15 mouse cellular contexts compared by ENCODE assay signal in the genomic region with DNA sequence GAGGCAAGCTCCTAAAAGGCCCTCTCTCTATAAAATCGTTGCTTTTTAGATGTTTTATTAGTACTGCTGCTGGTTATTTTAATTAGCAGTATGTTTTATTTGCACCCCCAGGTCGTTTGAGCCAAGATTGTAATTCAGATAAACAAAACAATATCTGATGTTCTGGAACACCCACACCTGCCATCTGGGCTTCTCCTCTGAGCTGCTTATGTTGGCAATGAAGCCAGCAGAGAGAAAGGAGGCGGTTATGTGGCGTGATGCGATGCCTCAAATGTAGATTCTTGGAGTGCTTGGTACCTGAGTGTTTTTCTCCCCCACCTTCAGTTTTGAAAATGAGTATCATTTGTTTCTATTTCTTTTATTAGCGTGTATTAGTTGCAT. TPM values are rescaled to one million over a fixed set of nuclear protein-coding genes. Genes with fewer than 3 reads are reported as not detected.
DNase-seq lines count a peak whose midpoint lies in the region; ATAC-seq and TF ChIP-seq lines count a peak whose summit lies in the region.
"Had no signal": no experiment of that assay in that cellular context is flagged by ENCODE, and none has a peak within 500 bp of the region (broad histone marks: within the 10 kb centered on the region; RNA-seq: fewer than 3 reads in every experiment).

No protein-coding gene starts in this region.

- peak; percentile 94 for DNase-seq in brain, adult 2 months (ENCODE audit: low read depth, low spot score)
- peak; percentile 52 to 53 for DNase-seq in cerebellum, postnatal 36 days
- peak; percentile 42 to 53 for DNase-seq in layer of hippocampus, postnatal 25 days (ENCODE audit: extremely low spot score in 1 of 2, low spot score in 1 of 2)
- no peak for DNase-seq in lung, postnatal 14 days
- no peak for DNase-seq in lung, postnatal 0 days (ENCODE audit: low spot score)
- DNase-seq in adrenal gland, postnatal 25 days, result no peak
- DNase-seq: gastrocnemius, postnatal 25 days; heart, postnatal 10 days; kidney, adult 2 months; liver, postnatal 0 days had no signal

- peak; percentile 38; the same call in 1 of the 2 replicates for ATAC-seq in forebrain, embryonic 15.5 days (replicated peaks)
- no peak for ATAC-seq in forebrain, embryonic 12.5 days (ENCODE audit: low FRiP score)
- ATAC-seq in lung, postnatal 0 days, result no peak
- ATAC-seq: liver, postnatal 0 days had no signal

- H3K9me3 ChIP-seq in forebrain, embryonic 15.5 days, result no peaks in the 10 kb centered on the region
- no peaks in the 10 kb centered on the region for H3K9me3 ChIP-seq in forebrain, embryonic 12.5 days
- H3K9me3 ChIP-seq in lung, postnatal 0 days (ENCODE audit: low read length), result no peaks in the 10 kb centered on the region
- H3K9me3 ChIP-seq: G1E; stomach, embryonic 15.5 days had no signal

- TF ChIP-seq EP300 in lung, postnatal 0 days (IDR thresholded peaks at IDR 0.05), result no peak

- H3K4me2 ChIP-seq in forebrain, embryonic 15.5 days (replicated peaks), result no peak overlapping the region
- H3K4me2 ChIP-seq in forebrain, embryonic 12.5 days, result no peak overlapping the region
- no peak overlapping the region for H3K4me2 ChIP-seq in lung, postnatal 0 days (replicated peaks; ENCODE audit: low read depth, low read length)
- H3K4me2 ChIP-seq: stomach, embryonic 15.5 days had no signal

- H3K4me3 ChIP-seq in forebrain, embryonic 15.5 days, result no peak overlapping the region
- H3K4me3 ChIP-seq in forebrain, embryonic 12.5 days (replicated peaks), result no peak overlapping the region
- no peak overlapping the region for H3K4me3 ChIP-seq in lung, postnatal 0 days (ENCODE audit: low read depth, low read length)
- H3K4me3 ChIP-seq: myocyte; stomach, embryonic 15.5 days had no signal

- WGBS in forebrain, embryonic 15.5 days, result 55% methylated on average over 6 of the region's 6 CpGs
- WGBS in forebrain, embryonic 12.5 days, result 79% methylated on average over 6 of the region's 6 CpGs
- 75% methylated on average over 6 of the region's 6 CpGs for WGBS in lung, postnatal 0 days

- TF ChIP-seq CTCF in lung, postnatal 0 days (IDR thresholded peaks at IDR 0.05), result no peak

- H3K36me3 ChIP-seq in forebrain, embryonic 15.5 days, result no peaks in the 10 kb centered on the region
- no peaks in the 10 kb centered on the region for H3K36me3 ChIP-seq in forebrain, embryonic 12.5 days (replicated peaks)
- no peaks in the 10 kb centered on the region for H3K36me3 ChIP-seq in lung, postnatal 0 days (ENCODE audit: insufficient read depth, low read length)
- H3K36me3 ChIP-seq: G1E; stomach, embryonic 15.5 days had no signal

- peak overlapping the region; percentile 38 for H3K27ac ChIP-seq in forebrain, embryonic 15.5 days (replicated peaks)
- H3K27ac ChIP-seq in forebrain, embryonic 12.5 days, result no peak overlapping the region
- H3K27ac ChIP-seq in lung, postnatal 0 days (ENCODE audit: low read length), result no peak overlapping the region
- H3K27ac ChIP-seq: stomach, embryonic 15.5 days had no signal

- H3K4me1 ChIP-seq in forebrain, embryonic 15.5 days, result peaks cover 63% of the 10 kb centered on the region
- H3K4me1 ChIP-seq in forebrain, embryonic 12.5 days, result peaks cover 42% of the 10 kb centered on the region
- no peaks in the 10 kb centered on the region for H3K4me1 ChIP-seq in lung, postnatal 0 days (ENCODE audit: insufficient read depth, low read depth, low read length)

- no peak overlapping the region for H3K9ac ChIP-seq in forebrain, embryonic 15.5 days (replicated peaks)
- no peak overlapping the region for H3K9ac ChIP-seq in forebrain, embryonic 12.5 days
- no peak overlapping the region for H3K9ac ChIP-seq in lung, postnatal 0 days (replicated peaks; ENCODE audit: low read depth)
- H3K9ac ChIP-seq: liver, postnatal 0 days; stomach, embryonic 15.5 days had no signal

- no peaks in the 10 kb centered on the region for H3K27me3 ChIP-seq in forebrain, embryonic 15.5 days
- peaks cover 21% of the 10 kb centered on the region for H3K27me3 ChIP-seq in forebrain, embryonic 12.5 days
- H3K27me3 ChIP-seq in lung, postnatal 0 days (replicated peaks; ENCODE audit: insufficient read depth, low read length), result no peaks in the 10 kb centered on the region
- H3K27me3 ChIP-seq: stomach, embryonic 15.5 days had no signal

RNA-seq across cellular contexts. Expression of gene Cdon, which starts 18.1 kb away (rescaled TPM):
- 15.0 and 18.2 TPM in 2 replicates for polyA plus RNA-seq in forebrain, embryonic 15.5 days (2015; fragmentation: Nextera tagmentation; extraction: Ambion mirVana)
- polyA plus RNA-seq in forebrain, embryonic 12.5 days (2016; fragmentation: Nextera tagmentation; extraction: Ambion mirVana), result 23.4 and 23.7 TPM in 2 replicates
- 10 to 100 TPM in 1 of 2 experiments, 1 to 10 TPM in 1; 9.5 to 15.8 TPM for total RNA-seq in layer of hippocampus, postnatal 25 days (2021)
- polyA plus RNA-seq in lung, postnatal 0 days (2015; fragmentation: Nextera tagmentation; extraction: Ambion mirVana), result 1.2 and 1.3 TPM in 2 replicates
- 10.7 and 13.1 TPM in 2 replicates for total RNA-seq in adrenal gland, postnatal 25 days (2021)

Comparison
In these comparisons a context has a peak if more than half of its experiments do, and no peak if none do; other contexts are left out.
1. DNase-seq: peak in brain, adult 2 months (single experiment), cerebellum, postnatal 36 days (2 of 2) and layer of hippocampus, postnatal 25 days (2 of 2); none in lung, postnatal 14 days (single experiment), lung, postnatal 0 days (single experiment) and adrenal gland, postnatal 25 days (single experiment).